Mouse (Mus musculus): ENCODE measurements at regions not wholly inside any gene's neighbourhood (a gene's known extent, or its start where the extent isn't known, plus 50 kb on each side); places are given as distances from the start of the nearest gene placed in this dataset.

- TF ChIP-seq CTCF (conservative IDR thresholded peaks at IDR 0.05 in 1 of 2, IDR thresholded peaks at IDR 0.05 in 1 of 2; ENCODE audit: low read depth in 2 of 2, low read length in 2 of 2) = no peak
- no peak for TF ChIP-seq KAT2A (IDR thresholded peaks at IDR 0.05; ENCODE audit: insufficient replicate concordance, low read length)
- TF ChIP-seq E2F4 (IDR thresholded peaks at IDR 0.05; ENCODE audit: insufficient replicate concordance, low read depth, low read length) = no peak
- no peak for TF ChIP-seq EP300 (IDR thresholded peaks at IDR 0.05; ENCODE audit: low read length)
- no peak for TF ChIP-seq POLR2A (IDR thresholded peaks at IDR 0.05; ENCODE audit: low read depth, low read length)
- no peak for TF ChIP-seq ZC3H11A (IDR thresholded peaks at IDR 0.05; ENCODE audit: low read depth, low read length)
- no peak for TF ChIP-seq GABPA (IDR thresholded peaks at IDR 0.05; ENCODE audit: insufficient replicate concordance, low read depth, low read length)
- no peak for TF ChIP-seq TCF12 (IDR thresholded peaks at IDR 0.05; ENCODE audit: low read depth, low read length)
- TF ChIP-seq USF1 (IDR thresholded peaks at IDR 0.05; ENCODE audit: low read depth, low read length) = no peak
- no peak for TF ChIP-seq TBP (conservative IDR thresholded peaks at IDR 0.05; ENCODE audit: low read depth, low read length)
- TF ChIP-seq ZKSCAN1 (IDR thresholded peaks at IDR 0.05; ENCODE audit: borderline replicate concordance, low read depth, low read length) = no peak
- TF ChIP-seq BHLHE40 (IDR thresholded peaks at IDR 0.05; ENCODE audit: low read depth, low read length) = no peak
- no peak for TF ChIP-seq CHD1 (IDR thresholded peaks at IDR 0.05; ENCODE audit: low read depth, low read length)
These were observed 59.0 kb upstream of the Btrc start for GRCm38 (mm10) chr19:45304538-45304937.

All from CH12.LX (cell line).